Mouse (Mus musculus): Measurements from ENCODE around the gene Olfr710.
"Not testable (repeated sequence)": the region's sequence is repeated elsewhere in the genome, so short reads cannot be mapped to it uniquely, and the experiment has no call there.

The Olfr710 gene

DNA sequence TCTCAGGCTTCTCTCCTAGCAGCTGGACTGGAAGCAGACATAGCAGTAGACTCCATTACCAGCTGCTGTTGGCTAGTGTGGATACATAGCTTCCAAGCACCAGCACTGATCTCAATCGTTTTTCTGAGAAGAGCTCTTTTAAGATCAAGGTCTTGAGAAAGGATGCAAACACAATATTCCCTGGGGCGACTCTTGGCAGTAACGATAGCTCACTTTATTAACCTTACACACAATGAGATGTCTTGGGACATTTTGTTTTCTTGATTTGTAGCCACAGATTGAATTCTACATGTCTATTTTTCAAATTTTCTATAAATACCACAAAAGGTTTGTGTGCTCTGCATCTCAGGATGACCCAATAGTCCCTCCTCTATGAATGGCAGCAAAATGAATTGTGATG is at the start of gene Olfr710:
Gene Olfr710, minus strand, starts transcription at position 101 of the 400 bp plus-strand sequence.
- no peak for ATAC-seq (ENCODE audit: low TSS enrichment)

- ATAC-seq (ENCODE audit: low TSS enrichment): no peak
Measured at GRCm38 (mm10) chr7:106985236-106985635, 37.1 kb upstream of the Olfr710 start.

DNA sequence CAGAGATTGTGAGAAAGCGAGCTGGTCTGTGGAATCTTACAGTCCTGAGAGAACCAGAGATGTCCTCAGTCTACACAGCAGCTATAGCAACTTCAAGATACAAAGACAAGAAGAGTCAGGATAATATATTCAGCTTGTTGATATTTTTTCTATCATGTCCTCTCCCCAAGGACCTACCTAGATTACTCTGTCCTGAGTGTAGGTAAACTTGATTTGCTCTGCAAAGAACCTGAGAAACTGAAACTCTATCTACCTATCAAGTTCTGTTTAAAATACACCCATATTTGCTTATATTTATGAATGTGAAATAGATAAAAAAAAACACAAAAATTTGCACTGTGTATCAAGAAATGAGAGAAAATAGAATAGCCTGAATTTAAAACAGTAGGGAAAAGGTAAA is 27.2 kb upstream of the Olfr710 start, which contains the start of gene Olfr711:
Gene Olfr711, minus strand, starts transcription at position 101 of the 400 bp plus-strand sequence.
- no peak for ATAC-seq (ENCODE audit: low TSS enrichment)

DNA sequence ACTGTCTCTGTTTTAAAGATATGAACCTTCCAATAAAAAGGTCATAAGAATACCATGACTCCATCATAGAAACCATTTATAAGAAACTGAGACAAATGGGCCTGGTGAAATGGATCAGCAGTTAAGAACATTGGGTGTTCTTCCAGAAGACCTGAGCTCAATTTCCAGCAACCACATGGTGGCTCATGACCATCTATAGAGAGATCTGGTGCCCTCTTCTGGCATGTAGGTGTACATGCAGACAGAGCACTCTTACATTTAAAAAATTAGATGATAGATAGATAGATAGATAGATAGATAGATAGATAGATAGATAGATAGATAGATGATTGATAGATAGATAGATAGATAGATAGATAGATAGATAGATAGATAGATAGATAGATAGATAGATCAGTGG is 19.4 kb upstream of the Olfr710 start:
- not testable (repeated sequence) for ATAC-seq (ENCODE audit: low TSS enrichment)

DNA sequence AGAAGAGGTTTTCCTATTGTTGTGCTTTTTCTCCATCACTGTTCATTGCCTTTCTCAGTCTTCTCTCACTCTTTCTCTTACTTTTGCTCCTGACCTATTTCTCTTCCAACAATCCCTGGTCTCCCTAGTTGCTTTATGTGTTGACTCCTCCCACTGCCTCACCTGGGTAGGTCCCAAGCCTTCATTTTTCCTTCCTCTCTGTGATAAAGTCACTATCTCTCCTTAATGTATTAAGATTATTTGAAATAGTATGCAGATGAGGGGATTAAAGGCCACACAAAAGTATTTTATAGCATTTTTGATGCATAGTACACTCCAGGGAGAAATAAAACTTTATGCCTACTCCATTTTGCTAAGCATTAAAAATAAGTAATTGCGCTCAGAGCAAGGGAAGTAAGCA is 15.7 kb upstream of the Olfr710 start, which contains the start of gene Olfr6:
Gene Olfr6, minus strand, starts transcription at position 101 of the 400 bp plus-strand sequence.
- no peak for ATAC-seq (ENCODE audit: low TSS enrichment)

DNA sequence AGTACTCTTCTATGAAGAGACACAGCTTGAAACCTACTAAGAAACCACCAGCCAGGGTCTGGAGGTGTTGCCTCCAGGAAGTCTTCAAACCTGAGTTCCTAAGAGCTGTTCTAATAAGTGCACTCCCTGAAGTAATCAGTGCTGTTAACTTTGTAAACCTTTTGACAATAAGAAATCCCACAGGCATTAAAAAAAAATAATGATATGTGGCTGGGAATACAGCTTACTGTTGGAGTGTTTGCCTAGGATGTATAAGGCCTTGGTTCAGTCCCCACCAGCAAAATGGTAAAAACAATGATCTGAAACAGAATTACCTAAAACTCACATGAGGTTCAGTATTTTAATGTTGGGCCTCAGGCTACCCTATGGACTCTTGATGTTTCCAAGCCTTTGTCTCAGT is 16.0 kb downstream of the Olfr710 start, which contains the start of gene Olfr709-ps1:
Gene Olfr709-ps1, minus strand, starts transcription at position 101 of the 400 bp plus-strand sequence.
- ATAC-seq (ENCODE audit: low TSS enrichment): no peak

DNA sequence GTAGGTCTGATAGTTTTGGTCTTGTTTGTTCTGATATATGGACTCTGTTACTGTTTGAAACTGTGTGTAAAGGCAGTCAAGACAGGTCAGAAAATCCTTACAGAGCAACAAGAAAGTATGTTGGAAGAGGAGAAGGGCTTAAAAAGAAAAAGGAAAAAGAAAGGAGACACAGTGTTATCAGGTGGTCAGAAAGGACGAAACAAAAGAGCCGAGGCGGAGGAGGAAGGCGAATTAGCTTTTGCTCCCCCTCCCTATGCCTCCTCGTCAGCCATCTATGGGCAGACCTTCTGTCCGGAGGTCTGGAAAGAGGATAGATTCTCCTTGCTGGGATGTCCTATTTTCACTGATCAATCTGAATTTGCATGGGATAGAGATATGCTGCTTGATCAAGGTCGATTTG is 27.2 kb downstream of the Olfr710 start:
- ATAC-seq (ENCODE audit: low TSS enrichment): not testable (repeated sequence)

DNA sequence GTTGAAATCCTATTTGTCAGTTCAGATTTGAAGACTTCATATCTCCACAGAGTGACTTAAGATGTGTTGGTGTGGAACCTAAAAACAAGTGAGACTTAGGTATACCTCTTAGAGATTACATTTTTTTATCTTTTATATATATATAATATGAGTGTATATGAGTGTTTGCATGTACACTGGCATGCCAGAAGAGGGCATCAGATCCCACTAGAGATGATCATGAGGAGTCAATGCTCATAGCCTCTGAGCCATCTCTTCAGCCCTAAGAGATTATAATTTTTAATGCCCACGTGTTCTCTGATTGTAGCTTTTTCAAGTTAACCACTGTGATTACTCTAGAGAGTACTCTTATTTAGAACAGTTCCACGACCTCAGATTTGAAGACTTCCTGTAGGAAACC is 40.4 kb downstream of the Olfr710 start, which contains the start of gene Olfr1532-ps1:
Gene Olfr1532-ps1, plus strand, starts transcription at position 326 of the 400 bp plus-strand sequence.
- ATAC-seq (ENCODE audit: low TSS enrichment): no peak

DNA sequence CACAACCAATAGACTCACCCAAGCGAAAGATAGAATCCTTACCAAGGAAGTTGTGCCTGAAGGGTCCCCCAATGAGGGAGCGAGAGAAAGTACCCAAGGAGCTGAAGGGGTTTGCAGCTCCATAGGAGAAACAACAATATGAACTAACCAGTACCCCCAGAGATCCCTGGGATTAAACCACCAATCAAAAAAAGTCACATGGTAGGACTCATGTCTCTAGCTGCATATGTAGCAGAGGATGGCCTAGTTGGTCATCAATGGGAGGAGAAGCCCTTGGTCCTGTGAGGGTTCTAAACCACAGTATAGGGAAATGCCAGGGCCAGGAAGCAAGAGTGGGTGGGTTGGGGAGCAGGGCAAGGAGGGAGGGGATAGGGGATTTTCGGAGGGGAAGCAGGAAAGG is 47.0 kb downstream of the Olfr710 start, which contains the start of gene Olfr707:
Gene Olfr707, minus strand, starts transcription at position 101 of the 400 bp plus-strand sequence.
- ATAC-seq (ENCODE audit: low TSS enrichment): not testable (repeated sequence)

Measured in frontal cortex, adult (tissue).